ENCODE assay signal across 15 mouse cellular contexts in the genomic region with DNA sequence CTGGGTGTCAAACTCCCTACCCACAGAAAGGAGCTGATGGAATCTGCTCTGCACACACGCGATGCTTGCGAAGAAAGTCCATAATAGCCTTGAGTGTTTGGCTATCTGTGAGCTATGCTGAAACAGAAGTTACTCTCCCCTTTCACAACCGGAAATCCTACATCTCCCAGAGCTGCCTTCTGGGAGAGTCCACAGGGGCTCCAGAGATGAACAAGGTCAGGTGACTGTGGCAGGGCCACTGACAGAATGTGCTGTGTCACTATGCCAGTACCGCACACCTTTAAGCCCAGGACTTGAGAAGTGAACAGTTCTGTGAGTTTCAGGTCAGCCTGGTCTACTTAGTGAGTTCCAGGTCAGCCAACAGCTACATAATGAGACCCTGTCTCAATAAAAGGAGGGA.
"Had no signal": no experiment of that assay in that cellular context is flagged by ENCODE, and none has a peak within 500 bp of the region (broad histone marks: within the 10 kb centered on the region; RNA-seq: fewer than 3 reads in every experiment).

No protein-coding gene starts in this region.

- DNase-seq: liver, postnatal 0 days; lung, adult 2 months; lung, postnatal 14 days; lung, postnatal 36 days; retina, postnatal 1 day; right cerebral cortex, adult 18-20 months; right cerebral cortex, postnatal 25 days; right cerebral cortex, postnatal 4 days; spleen, adult 18-20 months; thymus, adult 18-20 months; thymus, postnatal 14 days; thymus, postnatal 36 days had no signal

- ATAC-seq: liver, postnatal 0 days; lung, postnatal 0 days; midbrain, embryonic 13.5 days; midbrain, embryonic 15.5 days had no signal
